Mouse (Mus musculus) embryonic fibroblast, embryonic 13.5 days (primary cell): ENCODE measurements at regions not wholly inside any gene's neighbourhood (a gene's known extent, or its start where the extent isn't known, plus 50 kb on each side); places are given as distances from the start of the nearest gene placed in this dataset.

Source experiments
- CTCF ChIP-seq: IDR thresholded peaks from 2 replicates; pipeline ENCODE4 v1.5.1; 2011; ENCODE audit warnings: mild to moderate bottlenecking, control low read depth, low read length, moderate library complexity, borderline replicate concordance; ENCODE audit not compliant: insufficient read depth
- POLR2A ChIP-seq: IDR thresholded peaks from 2 replicates; pipeline ENCODE4 v1.6.1; 2011; ENCODE audit warnings: low read depth, mild to moderate bottlenecking, control low read depth, low read length, moderate library complexity

- TF ChIP-seq CTCF, result no peak
- no peak for TF ChIP-seq POLR2A
Observed at GRCm38 (mm10) chr2:75202587-75203220, 377.1 kb downstream of the Mtx2 start.
